Mouse (Mus musculus) testis, adult 2 months (tissue): ENCODE measurements around the gene Tmem135. TPM values are rescaled to one million over a fixed set of nuclear protein-coding genes. Genes with fewer than 3 reads are reported as not detected.

Experiments used
- H3K27ac ChIP-seq: fragments of 200-500 bp; 2 replicates; pipeline ENCODE4 v1.5.1; 2012; ENCODE audit warnings: low read depth, low read length; ENCODE audit not compliant: control insufficient read depth, insufficient read depth
- H3K27me3 ChIP-seq: fragments of 200-500 bp; 2 replicates; pipeline ENCODE4 v1.6.1; 2012; ENCODE audit warnings: mild to moderate bottlenecking, low read length, moderate library complexity; ENCODE audit not compliant: control insufficient read depth, insufficient read depth
- H3K36me3 ChIP-seq: fragments of 200-500 bp; 2 replicates; pipeline ENCODE4 v1.6.1; 2012; ENCODE audit warnings: mild to moderate bottlenecking, low read length; ENCODE audit not compliant: control insufficient read depth, insufficient read depth
- H3K4me1 ChIP-seq: fragments of 200-500 bp; 2 replicates; pipeline ENCODE4 v1.6.1; 2012; ENCODE audit warnings: low read length; ENCODE audit not compliant: control insufficient read depth, insufficient read depth
- H3K4me3 ChIP-seq: fragments of 200-500 bp; 2 replicates; pipeline ENCODE4 v1.5.1; 2012; ENCODE audit warnings: low read depth, mild to moderate bottlenecking, low read length, moderate library complexity, mixed read lengths; ENCODE audit not compliant: control insufficient read depth
- CTCF ChIP-seq: fragments of 200-500 bp; IDR thresholded peaks from 2 replicates; pipeline ENCODE4 v1.5.1; 2012; ENCODE audit warnings: low read depth, mild to moderate bottlenecking, inconsistent platforms, low read length, moderate library complexity; ENCODE audit not compliant: control insufficient read depth, insufficient read depth, insufficient replicate concordance
- POLR2A ChIP-seq: fragments of 200-500 bp; IDR thresholded peaks from 2 replicates; pipeline ENCODE4 v1.6.1; 2012; ENCODE audit warnings: low read depth, mild to moderate bottlenecking, inconsistent platforms, low read length, moderate library complexity; ENCODE audit not compliant: control insufficient read depth
- polyA plus RNA-seq: library from polyadenylated mRNA; depleted of rRNA; stranded (reverse); fragments of >200 nt; gene quantifications from 2 replicates; pipeline ENCODE4 v1.2.3, GENCODE M21; 2012

Tmem135 gene
- polyA plus RNA-seq, 1 experiment, result 4.6 TPM

GRCm38 (mm10) chr7:89433893-89434616 lies 30.0 kb upstream of the Tmem135 start:
- H3K4me3 ChIP-seq, result no peak overlapping the region
- H3K27ac ChIP-seq, result no peak overlapping the region
- TF ChIP-seq CTCF (no peak), POLR2A (no peak)

DNA sequence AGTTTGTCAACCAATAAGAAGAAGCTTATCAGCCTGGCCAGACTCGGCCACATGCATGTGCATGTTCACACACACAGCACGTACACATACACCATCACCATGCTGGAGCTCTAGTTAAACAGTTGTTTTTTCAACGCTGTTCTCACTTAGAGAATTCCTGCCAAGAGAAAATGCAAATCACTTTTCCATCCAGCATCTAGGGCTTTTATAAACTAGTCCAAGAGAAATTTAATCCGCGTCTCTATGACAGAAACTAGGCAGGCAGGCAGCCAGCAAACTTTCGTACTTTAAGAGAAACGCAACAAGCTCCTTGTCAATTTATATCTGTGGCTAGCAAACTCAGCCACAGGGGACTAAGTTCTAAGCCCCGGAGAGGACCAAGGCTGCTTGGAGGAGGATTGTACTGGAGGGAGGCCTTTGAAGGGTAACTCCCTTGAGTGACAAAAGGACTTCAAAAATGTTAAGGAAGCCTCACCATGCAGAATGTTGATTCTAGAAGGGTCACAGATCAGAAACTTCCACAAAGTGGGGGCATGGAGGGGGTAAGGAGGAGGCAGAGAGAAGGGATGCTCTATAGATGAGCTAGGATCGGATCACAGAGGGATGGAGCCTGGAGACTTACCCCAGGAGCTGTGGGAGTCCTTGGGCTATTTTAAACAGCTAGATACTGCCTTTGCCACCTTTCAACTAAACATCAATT lies 29.3 kb upstream of the Tmem135 start:
- no peaks in the 10 kb centered on the region for H3K4me1 ChIP-seq
- no peak overlapping the region for H3K27ac ChIP-seq
- TF ChIP-seq CTCF (no peak), POLR2A (no peak)
- no peaks in the 10 kb centered on the region for H3K27me3 ChIP-seq
- H3K36me3 ChIP-seq, result no peaks in the 10 kb centered on the region
- H3K4me3 ChIP-seq, result no peak overlapping the region

More at GRCm38 (mm10) chr7:89433893-89434616, 30.0 kb upstream of the Tmem135 start:
- H3K27me3 ChIP-seq, result no peaks in the 10 kb centered on the region
- H3K36me3 ChIP-seq, result no peaks in the 10 kb centered on the region
- H3K4me1 ChIP-seq, result no peaks in the 10 kb centered on the region

DNA sequence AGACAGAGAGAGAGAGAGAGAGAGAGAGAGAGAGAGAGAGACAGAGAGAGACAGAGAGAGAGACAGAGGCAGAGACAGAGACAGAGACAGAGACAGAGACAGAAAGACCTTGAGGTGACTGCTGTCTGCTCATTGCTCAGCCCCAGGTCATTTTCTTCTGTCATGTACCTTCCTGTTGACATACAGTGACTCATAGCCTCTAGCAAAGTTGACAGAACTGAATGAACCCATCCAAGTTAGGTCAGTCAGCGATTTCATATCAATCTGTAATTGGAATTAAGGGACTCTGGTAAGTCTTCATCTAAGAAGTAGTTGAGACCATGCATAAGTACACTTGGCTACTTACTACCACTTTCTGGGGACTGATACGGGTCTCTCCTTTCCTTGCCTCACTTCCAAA lies 27.2 kb upstream of the Tmem135 start:
- H3K36me3 ChIP-seq, result no peaks in the 10 kb centered on the region
- no peaks in the 10 kb centered on the region for H3K4me1 ChIP-seq
- H3K27me3 ChIP-seq, result no peaks in the 10 kb centered on the region
- H3K27ac ChIP-seq, result no peak overlapping the region
- TF ChIP-seq CTCF (no peak), POLR2A (no peak)
- no peak overlapping the region for H3K4me3 ChIP-seq

DNA sequence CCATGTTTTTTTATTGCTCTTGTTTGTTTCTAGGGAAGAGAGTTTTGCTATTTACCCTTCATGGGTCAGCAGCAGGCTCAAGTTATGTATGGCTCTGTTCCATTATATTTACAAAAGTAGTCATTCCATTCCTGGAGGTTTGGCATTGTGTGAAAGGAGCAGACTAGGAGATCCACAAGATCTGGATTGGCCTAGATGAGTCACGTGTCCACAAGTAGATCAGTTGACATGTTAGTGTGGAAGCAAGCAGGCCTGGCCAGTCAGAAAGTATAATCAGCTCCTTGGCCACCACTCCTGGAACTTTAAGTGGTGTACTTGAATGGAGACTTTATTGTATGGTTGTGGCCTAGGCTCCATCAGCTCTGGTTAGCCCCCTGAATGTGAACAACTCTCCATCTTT lies 25.3 kb upstream of the Tmem135 start:
- Histone ChIP-seq H3K27me3 (no peaks in the 10 kb centered on the region), H3K36me3 (no peaks in the 10 kb centered on the region), H3K4me3 (no peak overlapping the region), H3K4me1 (no peaks in the 10 kb centered on the region), H3K27ac (no peak overlapping the region)
- TF ChIP-seq CTCF (no peak), POLR2A (no peak)

- TF ChIP-seq POLR2A (no peak), CTCF (no peak)
- Histone ChIP-seq H3K27ac (no peak overlapping the region), H3K36me3 (no peaks in the 10 kb centered on the region), H3K27me3 (no peaks in the 10 kb centered on the region), H3K4me1 (no peaks in the 10 kb centered on the region), H3K4me3 (no peak overlapping the region)
Measured at GRCm38 (mm10) chr7:89428804-89429203, 24.8 kb upstream of the Tmem135 start.

- no peaks in the 10 kb centered on the region for H3K4me1 ChIP-seq
- H3K4me3 ChIP-seq, result no peak overlapping the region
- no peaks in the 10 kb centered on the region for H3K36me3 ChIP-seq
- no peaks in the 10 kb centered on the region for H3K27me3 ChIP-seq
- TF ChIP-seq POLR2A (no peak), CTCF (no peak)
- H3K27ac ChIP-seq, result no peak overlapping the region
Measured at GRCm38 (mm10) chr7:89427101-89427500, 23.1 kb upstream of the Tmem135 start.

- TF ChIP-seq CTCF (no peak), POLR2A (no peak)
- H3K36me3 ChIP-seq, result no peaks in the 10 kb centered on the region
- H3K27ac ChIP-seq, result no peak overlapping the region
- H3K4me3 ChIP-seq, result no peak overlapping the region
- no peaks in the 10 kb centered on the region for H3K27me3 ChIP-seq
- H3K4me1 ChIP-seq, result no peaks in the 10 kb centered on the region
Measured at GRCm38 (mm10) chr7:89425803-89426725, 22.0 kb upstream of the Tmem135 start.
